Mouse (Mus musculus) gastrocnemius, adult 2 months (tissue): ENCODE measurements around the gene Nubp1. TPM values are rescaled to one million over a fixed set of nuclear protein-coding genes. Genes with fewer than 3 reads are reported as not detected.

Experiments used
- DNase-seq: peaks from one replicate; pipeline ENCODE4 v3.0.0; 2022
- H3K27ac ChIP-seq: fragments of 200-600 bp; 2 replicates; pipeline ENCODE4 v1.8.1; 2022; ENCODE audit warnings: mild to moderate bottlenecking
- H3K4me3 ChIP-seq: fragments of 200-600 bp; 2 replicates; pipeline ENCODE4 v1.8.1; 2022; ENCODE audit warnings: mild to moderate bottlenecking, moderate library complexity
- CTCF ChIP-seq: fragments of 200-600 bp; IDR thresholded peaks from 2 replicates; pipeline ENCODE4 v1.8.1; 2022; ENCODE audit warnings: antibody characterized with exemption, mild to moderate bottlenecking, moderate library complexity
- intact Hi-C: fragments of 180-260 bp; cut with DNase I; formaldehyde crosslinking; loops from one replicate; pipeline ENCODE4 v1.15.1; 2025
- total RNA-seq, 2 experiments: library from RNA; stranded (reverse); gene quantifications; 2 replicates each; pipeline ENCODE4 v1.2.3; 2021

Nubp1 gene
- total RNA-seq, 2 experiments from 2014 or later: 6.2 to 6.3 TPM

GRCm38 (mm10) chr16:10454583-10454974, 42.8 kb downstream of the Nubp1 start:
- DNase-seq: no peak
- Histone ChIP-seq H3K4me3 (no peak overlapping the region), H3K27ac (no peak overlapping the region)
- no peak for TF ChIP-seq CTCF
- intact Hi-C loops: no loop called here

- H3K27ac ChIP-seq: no peak overlapping the region
- DNase-seq: no peak
- H3K4me3 ChIP-seq: no peak overlapping the region
- no peak for TF ChIP-seq CTCF
- intact Hi-C loops: no loop called here
Observed at GRCm38 (mm10) chr16:10460188-10460587, 48.4 kb downstream of the Nubp1 start.

- Histone ChIP-seq H3K27ac (no peak overlapping the region), H3K4me3 (no peak overlapping the region)
- intact Hi-C loops: no loop called here
- TF ChIP-seq CTCF: no peak
- DNase-seq: no peak
Observed at GRCm38 (mm10) chr16:10461178-10461577, 49.4 kb downstream of the Nubp1 start.

GRCm38 (mm10) chr16:10465011-10465681, 53.4 kb downstream of the Nubp1 start:
- no peak for DNase-seq
- H3K27ac ChIP-seq: no peak overlapping the region
- intact Hi-C loops: no loop called here
- no peak for TF ChIP-seq CTCF
- H3K4me3 ChIP-seq: no peak overlapping the region

- intact Hi-C loops: no loop called here
- H3K4me3 ChIP-seq: no peak overlapping the region
- DNase-seq: no peak
- TF ChIP-seq CTCF: no peak
- no peak overlapping the region for H3K27ac ChIP-seq
Observed at GRCm38 (mm10) chr16:10467391-10468107, 55.8 kb downstream of the Nubp1 start.

GRCm38 (mm10) chr16:10468201-10468600, 56.5 kb downstream of the Nubp1 start:
- TF ChIP-seq CTCF: no peak
- H3K27ac ChIP-seq: no peak overlapping the region
- no peak for DNase-seq
- H3K4me3 ChIP-seq: no peak overlapping the region
- intact Hi-C loops: no loop called here

DNA sequence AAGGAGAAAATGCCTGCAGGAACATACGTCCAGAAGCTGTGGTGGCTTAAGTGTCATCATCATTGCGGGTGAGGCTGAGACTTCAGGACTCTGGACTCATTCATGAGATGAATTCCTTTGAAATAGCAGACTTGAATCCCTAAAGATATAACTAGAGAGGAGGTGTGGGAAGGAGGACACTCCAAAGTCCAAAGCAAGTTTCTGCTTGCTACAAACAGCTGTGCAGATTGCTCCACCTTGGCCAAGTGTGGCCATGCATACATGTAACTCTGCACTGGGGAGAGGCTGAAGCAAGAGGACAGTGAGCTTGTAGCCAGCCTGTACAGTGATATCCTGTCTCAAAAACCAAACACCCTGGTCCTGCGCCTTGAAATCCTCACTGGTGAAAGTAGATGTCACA, 60.2 kb downstream of the Nubp1 start:
- DNase-seq: no peak
- TF ChIP-seq CTCF: no peak
- intact Hi-C loops: no loop called here
- Histone ChIP-seq H3K4me3 (no peak overlapping the region), H3K27ac (no peak overlapping the region)

Other genes starting within 250 kb of the Nubp1 start
- gene Rpl39l, start 241.7 kb upstream of the Nubp1 start, total RNA-seq: not detected
- not detected for gene Atf7ip2, start 219.2 kb upstream of the Nubp1 start, total RNA-seq
- gene Emp2, start 98.0 kb upstream of the Nubp1 start, total RNA-seq: 1 to 10 TPM; 4.2 to 6.7 TPM
- gene Tekt5, start 16.5 kb upstream of the Nubp1 start, total RNA-seq: not detected
- under 1 TPM in 1 of 2 experiments, not detected in 1; 0.11 TPM for gene Tvp23a, start 35.4 kb downstream of the Nubp1 start, total RNA-seq
- gene Ciita, start 68.1 kb downstream of the Nubp1 start, total RNA-seq: under 1 TPM; 0.11 to 0.15 TPM
- 10 to 100 TPM; 43.7 to 43.9 TPM for gene Dexi, start 131.1 kb downstream of the Nubp1 start, total RNA-seq
- 10 to 100 TPM; 60.6 to 72.7 TPM for gene Clec16a, start 133.4 kb downstream of the Nubp1 start, total RNA-seq